Mouse (Mus musculus): ENCODE results near the gene Cpa5.

Cpa5 gene

GRCm38 (mm10) chr6:30610710-30611109 lies at the start of gene Cpa5:
Gene Cpa5, plus strand, starts transcription at chr6:30611010.
- no peak for DNase-seq (ENCODE audit: extremely low spot score, low spot score)

- DNase-seq (ENCODE audit: extremely low spot score, low spot score), result no peak
Observed at GRCm38 (mm10) chr6:30562132-30562531, 48.7 kb upstream of the Cpa5 start.

- DNase-seq (ENCODE audit: extremely low spot score, low spot score), result no peak
Observed at GRCm38 (mm10) chr6:30563575-30563974, 47.2 kb upstream of the Cpa5 start.

- DNase-seq (ENCODE audit: extremely low spot score, low spot score), result no peak
Observed at GRCm38 (mm10) chr6:30564051-30564450, 46.8 kb upstream of the Cpa5 start.

- no peak for DNase-seq (ENCODE audit: extremely low spot score, low spot score)
Observed at GRCm38 (mm10) chr6:30568069-30568468, 42.7 kb upstream of the Cpa5 start, which contains the start of gene Cpa4. Gene Cpa4, plus strand, starts transcription at chr6:30568369.

GRCm38 (mm10) chr6:30569331-30569730 lies 41.5 kb upstream of the Cpa5 start:
- no peak for DNase-seq (ENCODE audit: extremely low spot score, low spot score)

GRCm38 (mm10) chr6:30570012-30570411 lies 40.8 kb upstream of the Cpa5 start:
- DNase-seq (ENCODE audit: extremely low spot score, low spot score), result no peak

GRCm38 (mm10) chr6:30572456-30573311 lies 38.1 kb upstream of the Cpa5 start:
- peak; percentile 63 for DNase-seq (ENCODE audit: extremely low spot score, low spot score)

- no peak for DNase-seq (ENCODE audit: extremely low spot score, low spot score)
Observed at GRCm38 (mm10) chr6:30573380-30573779, 37.4 kb upstream of the Cpa5 start.

GRCm38 (mm10) chr6:30574945-30575344 lies 35.9 kb upstream of the Cpa5 start:
- DNase-seq (ENCODE audit: extremely low spot score, low spot score), result no peak

- peak; percentile 49 for DNase-seq (ENCODE audit: extremely low spot score, low spot score)
Observed at GRCm38 (mm10) chr6:30576477-30577203, 34.2 kb upstream of the Cpa5 start.

GRCm38 (mm10) chr6:30579961-30580840 lies 30.6 kb upstream of the Cpa5 start:
- DNase-seq (ENCODE audit: extremely low spot score, low spot score), result no peak

- no peak for DNase-seq (ENCODE audit: extremely low spot score, low spot score)
Observed at GRCm38 (mm10) chr6:30580841-30581176, 30.0 kb upstream of the Cpa5 start.

- no peak for DNase-seq (ENCODE audit: extremely low spot score, low spot score)
Observed at GRCm38 (mm10) chr6:30586886-30587442, 23.8 kb upstream of the Cpa5 start.

GRCm38 (mm10) chr6:30589819-30590218 lies 21.0 kb upstream of the Cpa5 start:
- DNase-seq (ENCODE audit: extremely low spot score, low spot score), result no peak

- DNase-seq (ENCODE audit: extremely low spot score, low spot score), result no peak
Observed at GRCm38 (mm10) chr6:30591851-30592404, 18.9 kb upstream of the Cpa5 start.

GRCm38 (mm10) chr6:30592417-30592974 lies 18.3 kb upstream of the Cpa5 start:
- DNase-seq (ENCODE audit: extremely low spot score, low spot score), result no peak

- no peak for DNase-seq (ENCODE audit: extremely low spot score, low spot score)
Observed at GRCm38 (mm10) chr6:30594364-30594763, 16.4 kb upstream of the Cpa5 start.

- DNase-seq (ENCODE audit: extremely low spot score, low spot score), result no peak
Observed at GRCm38 (mm10) chr6:30596230-30596898, 14.4 kb upstream of the Cpa5 start.

- no peak for DNase-seq (ENCODE audit: extremely low spot score, low spot score)
Observed at GRCm38 (mm10) chr6:30600033-30600432, 10.8 kb upstream of the Cpa5 start.

Data from neural tube, embryonic 10.5 days (tissue).